Mouse (Mus musculus) liver, embryonic 14.5 days (tissue): ENCODE measurements around the gene Gm6583. TPM values are rescaled to one million over a fixed set of nuclear protein-coding genes. Genes with fewer than 3 reads are reported as not detected.
A peak's percentile ranks its signal among the peaks of the same experiment; 100 is the strongest.

Experiments used
- ATAC-seq: fragments of 200-750 bp; cut with Nextera tagmentation; 2 replicates; pipeline ENCODE4 v1.8.0; 2017; ENCODE audit warnings: moderate number of reproducible peaks, mild to moderate bottlenecking, moderate library complexity; ENCODE audit not compliant: insufficient read depth
- DNase-seq, 3 experiments: peaks; one replicate each; pipeline ENCODE4 v3.0.0-alpha.2; 2012 to 2013; ENCODE audit warnings: low read depth in 3 of 3, low spot score in 3 of 3
- H3K27ac ChIP-seq: fragments of 300-500 bp; sonication (generic); 2 replicates; pipeline ENCODE4 v1.5.1; 2014; ENCODE audit warnings: moderate library complexity, mild to moderate bottlenecking, control low read depth, inconsistent platforms
- H3K27me3 ChIP-seq: fragments of 300-500 bp; sonication (generic); 2 replicates; pipeline ENCODE4 v1.6.1; 2014; ENCODE audit warnings: mild to moderate bottlenecking, low read length, moderate library complexity; ENCODE audit not compliant: control insufficient read depth, insufficient read depth
- H3K36me3 ChIP-seq: fragments of 300-500 bp; sonication (generic); replicated peaks from 2 replicates; pipeline ENCODE4 v1.6.1; 2014; ENCODE audit warnings: low read depth; ENCODE audit not compliant: control insufficient read depth, insufficient read depth
- H3K4me1 ChIP-seq, 2 experiments: fragments of 200-500 bp in 1 of 2; fragments of 300-500 bp in 1 of 2; sonication (generic) in 1 of 2; replicated peaks; 2 replicates each; pipeline ENCODE4 v1.6.1; 2012 to 2014; ENCODE audit warnings: antibody characterized with exemption in 1 of 2, inconsistent platforms in 1 of 2, low read length in 1 of 2; ENCODE audit not compliant: control insufficient read depth in 2 of 2, insufficient read depth in 2 of 2
- H3K4me2 ChIP-seq: fragments of 300-500 bp; sonication (generic); 2 replicates; pipeline ENCODE4 v1.6.1; 2014; ENCODE audit warnings: low read depth, mild to moderate bottlenecking, control low read depth, moderate library complexity
- H3K4me3 ChIP-seq, 2 experiments: fragments of 200-500 bp in 1 of 2; fragments of 300-500 bp in 1 of 2; sonication (generic) in 1 of 2; 2 replicates each; pipeline ENCODE4 v1.5.1; 2012 to 2014; ENCODE audit warnings: low read depth in 2 of 2, low read length in 2 of 2, mild to moderate bottlenecking in 2 of 2, control low read depth in 1 of 2, inconsistent platforms in 1 of 2, moderate library complexity in 1 of 2; ENCODE audit not compliant: insufficient read depth in 1 of 2
- H3K9ac ChIP-seq: fragments of 300-500 bp; sonication (generic); replicated peaks from 2 replicates; pipeline ENCODE4 v1.6.1; 2014; ENCODE audit warnings: mild to moderate bottlenecking, control low read depth, moderate library complexity
- H3K9me3 ChIP-seq: fragments of 300-500 bp; sonication (generic); 2 replicates; pipeline ENCODE4 v1.6.1; 2016; ENCODE audit warnings: low read length, mixed read lengths; ENCODE audit not compliant: control insufficient read depth
- CTCF ChIP-seq: IDR thresholded peaks from 2 replicates; pipeline ENCODE4 v1.5.1; 2016; ENCODE audit warnings: antibody characterized with exemption, low read depth, control low read depth
- EP300 ChIP-seq: IDR thresholded peaks from 2 replicates; pipeline ENCODE4 v1.6.1; 2016; ENCODE audit warnings: antibody characterized with exemption, low read depth
- WGBS: fragments of 180-500 bp; shearing (Covaris S2); extraction: QIAGEN DNeasy Blood & Tissue Kit; methylation state at CpG from one replicate; pipeline ENCODE4 v1.1.7; 2014; ENCODE audit not compliant: insufficient replicate concordance; 5-methylcytosine and 5-hydroxymethylcytosine counted together
- polyA plus RNA-seq, 2 experiments: library from polyadenylated mRNA; depleted of rRNA in 1 of 2; stranded (reverse) in 1 of 2; unstranded in 1 of 2; fragments of >200 nt; fragmentation: Nextera tagmentation in 1 of 2; extraction: Ambion mirVana in 1 of 2; gene quantifications; 2 replicates each; pipeline versions ENCODE4 v1.2.1 to v1.2.3; 2012 to 2014

The Gm6583 gene
- polyA plus RNA-seq, 2 experiments: 0.08 to 0.09 TPM

DNA sequence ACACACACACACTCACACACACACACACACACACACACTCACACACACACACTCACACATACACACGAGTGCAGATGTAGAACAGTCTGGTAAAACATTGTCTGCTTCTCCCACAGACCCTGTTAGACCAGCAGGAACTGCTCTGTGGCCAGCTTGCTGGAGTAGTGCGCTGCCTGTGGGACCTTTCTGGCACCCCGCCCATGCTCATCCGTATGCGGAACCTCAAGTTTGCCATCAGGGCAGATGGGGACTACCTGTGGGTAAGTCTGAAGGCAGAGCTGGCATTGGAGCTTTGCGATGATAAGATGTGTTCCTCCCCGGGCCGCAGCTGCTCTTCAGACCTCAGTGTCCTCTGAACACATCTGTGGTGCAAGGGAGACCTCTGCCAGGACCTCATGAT lies 6.7 kb downstream of the Gm6583 start:
- H3K9me3 ChIP-seq: no peaks in the 10 kb centered on the region
- no peak overlapping the region for H3K27ac ChIP-seq
- H3K4me2 ChIP-seq: no peak overlapping the region
- H3K4me1 ChIP-seq: peaks cover 0 to 15% of the 10 kb centered on the region in 2 experiments; a peak in 2 of 4 replicates
- TF ChIP-seq CTCF: no peak
- TF ChIP-seq EP300: no peak
- WGBS: 80% methylated on average over 8 of the region's 8 CpGs
- no peak overlapping the region for H3K9ac ChIP-seq
- no peak for DNase-seq
- ATAC-seq: no peak
- H3K27me3 ChIP-seq: no peaks in the 10 kb centered on the region
- H3K36me3 ChIP-seq: no peaks in the 10 kb centered on the region; the same call in 1 of the 2 replicates
- H3K4me3 ChIP-seq: no peak overlapping the region

DNA sequence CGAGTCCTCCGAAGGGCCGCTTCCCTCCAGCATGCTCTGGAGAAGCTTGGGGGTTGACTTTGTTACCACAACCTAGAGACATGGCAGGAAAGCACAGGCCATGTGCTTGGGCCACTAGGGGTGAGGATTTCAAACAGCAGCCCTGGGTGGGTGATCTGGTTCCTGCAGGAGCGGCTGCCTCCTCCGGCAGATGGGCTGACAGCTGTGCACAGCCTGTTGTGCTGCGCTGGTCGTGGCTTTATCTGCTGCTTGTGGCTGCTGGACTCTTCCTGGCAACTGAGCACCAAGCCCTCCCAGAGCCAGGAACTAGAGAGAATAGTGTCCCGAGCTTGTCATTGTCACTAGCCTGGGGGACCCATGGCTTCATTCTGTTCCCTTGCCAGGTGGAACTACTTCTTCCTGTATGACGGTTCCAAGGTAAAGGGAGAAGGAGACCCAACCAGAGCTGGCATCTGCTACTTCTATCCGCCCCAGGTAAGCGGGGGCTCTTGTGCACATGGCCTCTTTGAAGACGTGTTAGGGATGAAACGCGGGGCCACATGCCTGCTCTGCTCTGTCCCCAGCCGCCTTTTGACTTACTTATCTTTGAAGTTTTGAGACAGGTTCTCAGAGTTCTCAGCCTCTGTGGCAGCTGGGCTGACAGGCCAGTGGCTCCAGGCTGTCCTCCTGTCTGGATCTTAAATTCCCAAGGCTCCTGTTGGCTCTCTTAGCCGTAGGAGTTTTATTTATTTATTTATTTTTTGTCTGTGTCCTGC lies 9.4 kb downstream of the Gm6583 start:
- ATAC-seq (no peak), DNase-seq (no peak)
- Histone ChIP-seq H3K9me3 (no peaks in the 10 kb centered on the region), H3K36me3 (no peaks in the 10 kb centered on the region; the same call in 1 of the 2 replicates), H3K4me1 (peaks cover 5 to 28% of the 10 kb centered on the region in 2 experiments), H3K4me3 (no peak overlapping the region), H3K4me2 (no peak overlapping the region), H3K27me3 (no peaks in the 10 kb centered on the region), H3K9ac (no peak overlapping the region; the same call in 1 of the 2 replicates), H3K27ac (no peak overlapping the region)
- TF ChIP-seq CTCF (0 out of 2 replicates have a peak, but pooled peaks have one; percentile 7), EP300 (no peak)
- WGBS: 50% methylated on average over 16 of the region's 16 CpGs

- DNase-seq (no peak), ATAC-seq (no peak)
- Histone ChIP-seq H3K4me2 (peak overlapping the region; percentile 87), H3K27me3 (no peaks in the 10 kb centered on the region), H3K36me3 (no peaks in the 10 kb centered on the region), H3K4me3 (no peak overlapping the region), H3K27ac (peak overlapping the region; percentile 12; the same call in 1 of the 2 replicates), H3K4me1 (peaks cover 5 to 28% of the 10 kb centered on the region in 2 experiments), H3K9ac (no peak overlapping the region), H3K9me3 (no peaks in the 10 kb centered on the region)
- TF ChIP-seq EP300 (no peak), CTCF (no peak)
- WGBS: 71% methylated on average over 6 of the region's 6 CpGs
Observed at GRCm38 (mm10) chr5:112344092-112344960, 11.5 kb downstream of the Gm6583 start.

- Histone ChIP-seq H3K4me3 (peak overlapping the region; percentile 97 to 98), H3K27ac (peak overlapping the region; percentile 54), H3K9me3 (no peaks in the 10 kb centered on the region), H3K4me1 (peaks cover 5 to 28% of the 10 kb centered on the region in 2 experiments), H3K9ac (peak overlapping the region; percentile 85), H3K27me3 (no peaks in the 10 kb centered on the region), H3K36me3 (peaks cover 6% of the 10 kb centered on the region), H3K4me2 (peak overlapping the region; percentile 87)
- TF ChIP-seq CTCF (no peak), EP300 (no peak)
- peak in 1 of 3 experiments; percentile 66 for DNase-seq
- ATAC-seq: peak; percentile 72
- under 1% methylated on average over 24 of the region's 24 CpGs for WGBS
Observed at GRCm38 (mm10) chr5:112343205-112343595, 12.6 kb downstream of the Gm6583 start.
